Mouse (Mus musculus) neural tube, embryonic 15.5 days (tissue): ENCODE data around the gene Rere. TPM values are rescaled to one million over a fixed set of nuclear protein-coding genes. Genes with fewer than 3 reads are reported as not detected.

ENCODE experiments used
- ATAC-seq: fragments of 200-750 bp; cut with Nextera tagmentation; 2 replicates; pipeline ENCODE4 v1.8.0; 2017; ENCODE audit warnings: mild to moderate bottlenecking, moderate TSS enrichment, moderate library complexity; ENCODE audit not compliant: low FRiP score
- H3K27ac ChIP-seq: fragments of 300-500 bp; sonication (generic); replicated peaks from 2 replicates; pipeline ENCODE4 v1.5.1; 2015; ENCODE audit warnings: mild to moderate bottlenecking, inconsistent platforms
- H3K27me3 ChIP-seq: fragments of 300-500 bp; sonication (generic); replicated peaks from 2 replicates; pipeline ENCODE4 v1.6.1; 2015; ENCODE audit warnings: inconsistent platforms
- H3K36me3 ChIP-seq: fragments of 300-500 bp; sonication (generic); 2 replicates; pipeline ENCODE4 v1.6.1; 2015; ENCODE audit warnings: inconsistent platforms
- H3K4me1 ChIP-seq: fragments of 300-500 bp; sonication (generic); 2 replicates; pipeline ENCODE4 v1.6.1; 2015; ENCODE audit warnings: inconsistent platforms
- H3K4me2 ChIP-seq: fragments of 300-500 bp; sonication (generic); 2 replicates; pipeline ENCODE4 v1.6.1; 2015; ENCODE audit warnings: inconsistent platforms, mild to moderate bottlenecking, moderate library complexity
- H3K4me3 ChIP-seq: fragments of 300-500 bp; sonication (generic); replicated peaks from 2 replicates; pipeline ENCODE4 v1.5.1; 2015; ENCODE audit warnings: mild to moderate bottlenecking, inconsistent platforms
- H3K9ac ChIP-seq: fragments of 300-500 bp; sonication (generic); replicated peaks from 2 replicates; pipeline ENCODE4 v1.6.1; 2015; ENCODE audit warnings: mild to moderate bottlenecking, inconsistent platforms
- H3K9me3 ChIP-seq: fragments of 300-500 bp; sonication (generic); replicated peaks from 2 replicates; pipeline ENCODE4 v1.6.1; 2016; ENCODE audit warnings: inconsistent platforms
- whole genome bisulfite sequencing: fragments of 180-500 bp; shearing (Covaris S2); methylation state at CpG from one replicate; pipeline ENCODE4 v1.1.7; 2015; ENCODE audit warnings: mixed read lengths; 5-methylcytosine and 5-hydroxymethylcytosine counted together
- polyA plus RNA-seq: library from polyadenylated mRNA; unstranded; fragments of >200 nt; fragmentation: Nextera tagmentation; extraction: Ambion mirVana; gene quantifications from 2 replicates; pipeline ENCODE4 v1.2.1, GENCODE M21; 2015

Rere gene
- polyA plus RNA-seq, 1 experiment from 2014 or later = 34.6 TPM

- Histone ChIP-seq H3K4me3 (no peak overlapping the region), H3K36me3 (no peaks in the 10 kb centered on the region), H3K4me1 (peaks cover 45% of the 10 kb centered on the region), H3K9ac (no peak overlapping the region), H3K4me2 (no peak overlapping the region), H3K27me3 (no peaks in the 10 kb centered on the region), H3K27ac (peak overlapping the region; percentile 56), H3K9me3 (no peaks in the 10 kb centered on the region)
- peak; percentile 49; the same call in 1 of the 2 replicates for ATAC-seq
- 49% methylated on average over 20 of the region's 20 CpGs for WGBS
These were observed 23.9 kb upstream of the Rere start for GRCm38 (mm10) chr4:150257252-150258204.

- 54% methylated on average over 14 of the region's 14 CpGs for WGBS
- peak overlapping the region; percentile 56 for H3K27ac ChIP-seq
- no peak for ATAC-seq
- H3K27me3 ChIP-seq = no peaks in the 10 kb centered on the region
- peaks cover 45% of the 10 kb centered on the region for H3K4me1 ChIP-seq
- 0 out of 2 replicates have a peak overlapping the region, but pooled peaks have one; percentile 7 for H3K9ac ChIP-seq
- H3K36me3 ChIP-seq = no peaks in the 10 kb centered on the region
- 0 out of 2 replicates have a peak overlapping the region, but pooled peaks have one; percentile 6 for H3K4me2 ChIP-seq
- H3K9me3 ChIP-seq = no peaks in the 10 kb centered on the region
- H3K4me3 ChIP-seq = no peak overlapping the region
These were observed 23.1 kb upstream of the Rere start for GRCm38 (mm10) chr4:150258388-150258787.

GRCm38 (mm10) chr4:150259577-150259976 lies 21.9 kb upstream of the Rere start:
- Histone ChIP-seq H3K4me3 (no peak overlapping the region), H3K27ac (no peak overlapping the region), H3K4me1 (peaks cover 42% of the 10 kb centered on the region), H3K36me3 (no peaks in the 10 kb centered on the region), H3K9ac (no peak overlapping the region), H3K4me2 (no peak overlapping the region), H3K9me3 (no peaks in the 10 kb centered on the region), H3K27me3 (no peaks in the 10 kb centered on the region)
- no peak for ATAC-seq
- WGBS = 95% methylated on average over 7 of the region's 7 CpGs

- WGBS = 48% methylated on average over 7 of the region's 7 CpGs
- no peaks in the 10 kb centered on the region for H3K36me3 ChIP-seq
- no peaks in the 10 kb centered on the region for H3K9me3 ChIP-seq
- H3K4me3 ChIP-seq = no peak overlapping the region
- H3K27me3 ChIP-seq = no peaks in the 10 kb centered on the region
- H3K4me2 ChIP-seq = no peak overlapping the region
- H3K27ac ChIP-seq = no peak overlapping the region
- no peak for ATAC-seq
- peaks cover 41% of the 10 kb centered on the region for H3K4me1 ChIP-seq
- H3K9ac ChIP-seq = no peak overlapping the region
These were observed 21.3 kb upstream of the Rere start for GRCm38 (mm10) chr4:150260111-150260510.

- 39% methylated on average over 6 of the region's 6 CpGs for WGBS
These were observed 20.7 kb upstream of the Rere start for GRCm38 (mm10) chr4:150260745-150261144.

GRCm38 (mm10) chr4:150262301-150262700 lies 19.1 kb upstream of the Rere start:
- H3K4me1 ChIP-seq = peaks cover 49% of the 10 kb centered on the region
- no peaks in the 10 kb centered on the region for H3K27me3 ChIP-seq
- ATAC-seq = no peak
- no peaks in the 10 kb centered on the region for H3K9me3 ChIP-seq
- no peak overlapping the region for H3K27ac ChIP-seq
- 46% methylated on average over 8 of the region's 8 CpGs for WGBS
- H3K4me2 ChIP-seq = no peak overlapping the region
- no peaks in the 10 kb centered on the region for H3K36me3 ChIP-seq
- no peak overlapping the region for H3K9ac ChIP-seq
- H3K4me3 ChIP-seq = no peak overlapping the region

More at GRCm38 (mm10) chr4:150260745-150261144, 20.7 kb upstream of the Rere start:
- Histone ChIP-seq H3K4me1 (peaks cover 40% of the 10 kb centered on the region), H3K27ac (no peak overlapping the region), H3K4me2 (no peak overlapping the region), H3K9me3 (no peaks in the 10 kb centered on the region), H3K27me3 (no peaks in the 10 kb centered on the region), H3K9ac (no peak overlapping the region), H3K36me3 (no peaks in the 10 kb centered on the region), H3K4me3 (no peak overlapping the region)
- no peak for ATAC-seq

- WGBS = 60% methylated on average over 7 of the region's 7 CpGs
- no peaks in the 10 kb centered on the region for H3K27me3 ChIP-seq
- no peaks in the 10 kb centered on the region for H3K36me3 ChIP-seq
- H3K9me3 ChIP-seq = no peaks in the 10 kb centered on the region
- no peak for ATAC-seq
- H3K4me2 ChIP-seq = no peak overlapping the region
- no peak overlapping the region for H3K9ac ChIP-seq
- peaks cover 35% of the 10 kb centered on the region for H3K4me1 ChIP-seq
- H3K4me3 ChIP-seq = no peak overlapping the region
- no peak overlapping the region for H3K27ac ChIP-seq
These were observed 16.5 kb upstream of the Rere start for GRCm38 (mm10) chr4:150264903-150265302.

GRCm38 (mm10) chr4:150265471-150265870 lies 16.0 kb upstream of the Rere start:
- Histone ChIP-seq H3K9ac (no peak overlapping the region), H3K27me3 (no peaks in the 10 kb centered on the region), H3K27ac (no peak overlapping the region), H3K4me3 (no peak overlapping the region), H3K4me1 (peaks cover 32% of the 10 kb centered on the region), H3K9me3 (no peaks in the 10 kb centered on the region), H3K4me2 (no peak overlapping the region), H3K36me3 (no peaks in the 10 kb centered on the region)
- 73% methylated on average over 5 of the region's 5 CpGs for WGBS
- no peak for ATAC-seq

- no peaks in the 10 kb centered on the region for H3K27me3 ChIP-seq
- H3K36me3 ChIP-seq = no peaks in the 10 kb centered on the region
- no peak overlapping the region for H3K4me3 ChIP-seq
- no peak for ATAC-seq
- H3K27ac ChIP-seq = peak overlapping the region; percentile 67
- WGBS = 54% methylated on average over 21 of the region's 21 CpGs
- no peaks in the 10 kb centered on the region for H3K9me3 ChIP-seq
- peaks cover 28% of the 10 kb centered on the region for H3K4me1 ChIP-seq
- H3K9ac ChIP-seq = no peak overlapping the region
- peak overlapping the region; percentile 28 for H3K4me2 ChIP-seq
These were observed 14.7 kb upstream of the Rere start for GRCm38 (mm10) chr4:150266655-150267223.

- no peak overlapping the region for H3K4me2 ChIP-seq
- WGBS = 87% methylated on average over 33 of the region's 33 CpGs
- peaks cover 39% of the 10 kb centered on the region for H3K4me1 ChIP-seq
- H3K36me3 ChIP-seq = no peaks in the 10 kb centered on the region
- H3K27me3 ChIP-seq = no peaks in the 10 kb centered on the region
- H3K9me3 ChIP-seq = no peaks in the 10 kb centered on the region
- no peak for ATAC-seq
- no peak overlapping the region for H3K9ac ChIP-seq
- H3K4me3 ChIP-seq = no peak overlapping the region
- no peak overlapping the region for H3K27ac ChIP-seq
These were observed 12.5 kb upstream of the Rere start for GRCm38 (mm10) chr4:150268674-150269653.

- no peak overlapping the region for H3K27ac ChIP-seq
- ATAC-seq = no peak
- H3K9ac ChIP-seq = no peak overlapping the region
- peaks cover 39% of the 10 kb centered on the region for H3K4me1 ChIP-seq
- H3K4me3 ChIP-seq = no peak overlapping the region
- H3K9me3 ChIP-seq = no peaks in the 10 kb centered on the region
- WGBS = 48% methylated on average over 7 of the region's 7 CpGs
- no peaks in the 10 kb centered on the region for H3K36me3 ChIP-seq
- H3K4me2 ChIP-seq = no peak overlapping the region
- H3K27me3 ChIP-seq = no peaks in the 10 kb centered on the region
These were observed 11.8 kb upstream of the Rere start for GRCm38 (mm10) chr4:150269679-150270078.
